22 mouse cellular contexts compared by ENCODE assay signal in the genomic region with DNA sequence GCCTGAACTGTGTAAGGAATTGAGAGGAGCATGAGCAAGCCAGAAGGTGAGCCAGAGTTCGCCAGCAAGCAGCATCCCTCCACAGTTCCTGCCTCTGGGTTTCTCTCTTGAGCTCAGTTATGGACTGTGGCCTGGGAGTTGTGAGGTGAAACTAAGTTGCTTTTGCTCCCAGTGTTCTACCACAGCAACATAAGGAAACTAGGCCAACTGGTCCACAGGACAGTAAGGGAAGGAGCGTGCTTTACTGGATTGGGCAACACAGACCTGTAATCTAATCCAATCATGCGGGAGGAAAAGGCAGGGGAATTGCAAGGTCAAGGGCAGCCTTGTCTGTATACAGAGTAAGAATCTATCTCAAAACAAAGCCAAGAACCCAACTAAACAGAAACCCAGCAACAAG. TPM values are rescaled to one million over a fixed set of nuclear protein-coding genes. Genes with fewer than 3 reads are reported as not detected.
"Had no signal": no experiment of that assay in that cellular context is flagged by ENCODE, and none has a peak within 500 bp of the region (broad histone marks: within the 10 kb centered on the region; RNA-seq: fewer than 3 reads in every experiment).

No protein-coding gene starts in this region.

- DNase-seq: lung, adult 18-20 months; lung, embryonic 14.5 days; lung, postnatal 10 days; lung, postnatal 4 days; midbrain, embryonic 14.5 days; retina, postnatal 1 day; right cerebral cortex, adult 18-20 months; right cerebral cortex, postnatal 25 days; right cerebral cortex, postnatal 4 days; thymus, adult 18-20 months; thymus, postnatal 14 days; thymus, postnatal 36 days had no signal

- H3K4me2 ChIP-seq: lung, embryonic 14.5 days; midbrain, embryonic 12.5 days; neural tube, embryonic 13.5 days; neural tube, embryonic 15.5 days; stomach, embryonic 15.5 days had no signal

- H3K4me3 ChIP-seq: midbrain, embryonic 10.5 days; midbrain, embryonic 12.5 days; myocyte; neural tube, embryonic 13.5 days; neural tube, embryonic 15.5 days; stomach, embryonic 15.5 days had no signal

- ATAC-seq: midbrain, embryonic 16.5 days had no signal

- H3K27me3 ChIP-seq: midbrain, embryonic 12.5 days; neural tube, embryonic 13.5 days; neural tube, embryonic 15.5 days; stomach, embryonic 15.5 days had no signal

- H3K27ac ChIP-seq: midbrain, embryonic 10.5 days; midbrain, embryonic 12.5 days; neural tube, embryonic 13.5 days; neural tube, embryonic 15.5 days; stomach, embryonic 15.5 days; stomach, postnatal 0 days had no signal

- H3K9ac ChIP-seq: lung, embryonic 14.5 days; midbrain, embryonic 12.5 days; neural tube, embryonic 13.5 days; neural tube, embryonic 15.5 days; stomach, embryonic 15.5 days had no signal

- H3K9me3 ChIP-seq: midbrain, embryonic 10.5 days; midbrain, embryonic 12.5 days; neural tube, embryonic 13.5 days; neural tube, embryonic 15.5 days; stomach, embryonic 15.5 days had no signal

- H3K36me3 ChIP-seq: stomach, embryonic 15.5 days had no signal

RNA-seq across cellular contexts. Expression of gene Clic6, which starts 52.4 kb away (rescaled TPM):
- total RNA-seq: megakaryocyte, adult 5-6 weeks; megakaryocyte-erythroid progenitor cell, adult 5-6 weeks had no signal
- polyA plus RNA-seq: myocyte had no signal
